Mouse (Mus musculus): ENCODE measurements around the gene Yif1a.

Gene Yif1a

DNA sequence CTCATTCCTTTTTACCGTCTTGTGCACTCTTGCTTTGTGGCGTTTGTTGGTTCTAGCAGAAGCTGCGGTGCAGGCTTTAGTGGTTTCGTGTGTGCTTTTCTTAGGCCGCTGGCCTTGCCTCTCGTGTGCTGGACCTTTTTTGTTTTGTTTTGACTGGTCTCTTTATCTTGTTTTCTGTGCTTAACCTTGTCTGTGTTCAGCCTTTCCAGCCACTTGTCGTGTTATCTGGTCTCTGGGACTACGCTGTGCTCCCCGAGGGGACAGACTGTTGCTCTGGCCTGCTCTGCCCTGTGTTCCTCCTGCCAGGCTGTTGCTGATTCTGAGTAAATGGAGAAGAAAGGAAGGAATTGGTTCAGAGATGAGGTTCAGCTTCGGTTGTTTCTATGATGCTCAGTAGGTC lies 34.2 kb downstream of the Yif1a start:
- no peak for DNase-seq (ENCODE audit: low spot score)

DNA sequence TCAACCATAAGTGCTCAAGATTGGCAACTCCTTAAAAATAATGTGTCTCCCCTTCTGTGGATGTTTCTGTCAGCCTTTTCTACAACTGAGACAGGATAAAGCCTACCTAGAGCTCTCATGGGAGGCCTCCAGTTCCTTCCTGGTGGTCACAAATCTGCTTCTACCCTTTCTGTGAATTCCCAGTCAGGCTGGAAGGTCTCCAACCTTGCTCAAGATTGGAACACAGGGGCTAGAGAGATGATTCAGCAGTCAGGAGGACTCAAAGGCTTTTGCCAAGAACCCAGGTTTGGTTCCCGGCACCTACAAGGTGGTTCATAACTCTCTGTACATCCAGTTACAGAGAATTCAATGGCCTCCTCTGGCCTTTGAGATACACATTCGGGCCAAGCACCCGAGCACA lies 34.9 kb downstream of the Yif1a start:
- no peak for DNase-seq (ENCODE audit: low spot score)

DNA sequence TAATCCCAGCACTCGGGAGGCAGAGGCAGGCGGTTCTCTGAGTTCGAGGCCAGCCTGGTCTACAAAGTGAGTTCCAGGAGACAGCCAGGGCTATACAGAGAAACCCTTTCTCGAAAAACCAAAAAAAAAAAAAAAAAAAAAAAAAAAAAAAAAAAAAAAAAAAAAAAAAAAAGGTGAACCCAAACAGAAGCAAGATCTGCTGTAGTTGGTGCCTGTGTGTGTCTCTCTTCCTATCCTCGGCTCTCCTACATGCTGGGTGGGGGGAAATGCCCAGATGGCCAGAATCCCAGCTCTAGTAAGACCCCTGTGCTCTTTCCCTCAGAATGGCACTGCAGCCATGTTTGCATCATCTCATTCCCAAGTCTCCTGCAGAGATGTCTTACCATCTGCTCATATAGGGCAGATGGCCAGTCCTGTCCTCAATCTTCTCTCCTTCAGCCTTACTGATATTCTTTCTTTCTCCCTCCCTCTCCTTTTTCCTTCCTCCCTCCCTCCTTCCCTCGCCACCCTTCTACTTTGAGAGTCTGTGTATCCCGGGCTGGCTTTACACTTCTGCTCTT lies 35.8 kb downstream of the Yif1a start:
- no peak for DNase-seq (ENCODE audit: low spot score)

DNA sequence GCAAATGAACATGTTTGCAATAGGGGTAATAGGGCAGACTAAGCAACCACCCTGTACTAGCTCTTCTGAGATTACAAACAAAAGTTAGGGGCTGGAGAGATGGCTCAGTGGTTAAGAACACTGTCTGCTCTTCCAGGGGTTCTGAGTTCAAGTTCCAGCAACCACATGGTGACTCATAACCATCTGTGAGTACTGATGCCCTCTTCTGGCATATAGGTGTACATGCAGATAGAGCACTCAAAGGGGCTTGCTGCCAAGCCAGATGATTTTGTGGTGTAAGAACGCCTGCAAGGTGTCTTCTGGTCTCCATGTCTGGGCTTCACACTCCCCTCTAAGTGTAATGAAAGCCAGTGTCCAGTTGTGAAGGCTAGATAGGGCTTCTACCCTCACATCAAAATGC lies 41.4 kb downstream of the Yif1a start:
- no peak for DNase-seq (ENCODE audit: low spot score)

DNA sequence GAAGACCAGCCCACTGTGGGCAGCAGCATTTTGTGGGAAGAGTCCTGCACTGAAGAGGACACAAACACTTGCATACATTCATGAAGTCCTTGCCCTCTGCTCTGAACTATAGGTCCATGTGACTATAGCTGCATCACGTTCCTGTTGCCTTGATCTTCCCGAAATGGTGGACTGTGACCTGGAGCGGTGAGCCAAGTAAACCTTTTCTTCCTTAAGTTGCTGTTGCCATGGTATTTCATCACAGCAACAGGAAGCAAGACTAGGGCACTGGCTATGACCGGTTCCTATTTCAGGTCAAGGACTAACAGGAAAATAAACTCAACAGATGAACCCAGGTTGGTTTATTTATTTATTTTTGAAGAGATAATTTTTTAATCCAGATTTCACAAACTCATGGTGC lies 42.9 kb downstream of the Yif1a start:
- no peak for DNase-seq (ENCODE audit: low spot score)

DNA sequence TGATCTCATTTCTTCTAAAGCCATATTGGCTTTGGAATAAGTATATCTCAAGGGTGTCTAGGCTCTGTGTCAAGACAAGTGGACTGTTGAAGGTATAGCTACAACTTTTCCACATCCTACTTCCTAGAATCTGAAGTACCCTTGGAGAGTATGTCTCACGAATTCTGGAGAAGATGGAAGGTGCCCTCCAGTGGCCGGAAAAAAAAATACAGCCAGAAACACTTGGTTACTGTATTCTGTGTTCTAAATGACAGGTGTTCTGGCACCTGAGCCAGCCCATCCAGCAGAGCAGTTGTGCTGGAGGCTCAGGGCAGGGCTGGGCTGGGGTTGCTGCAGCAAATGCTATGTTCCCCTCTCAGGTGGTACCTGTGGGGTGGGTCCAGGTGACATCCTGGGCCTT lies 51.3 kb downstream of the Yif1a start:
- no peak for DNase-seq (ENCODE audit: low spot score)

Measured in urinary bladder, postnatal 10 days (tissue).